Mouse (Mus musculus) myocyte (in vitro differentiated cells): ENCODE data around the gene Tmem123. TPM values are rescaled to one million over a fixed set of nuclear protein-coding genes. Genes with fewer than 3 reads are reported as not detected.

Experiments
- H3K27me3 ChIP-seq: one replicate; pipeline ENCODE4 v1.6.1; 2011; ENCODE audit not compliant: control insufficient read depth, insufficient read depth, insufficient read length
- H3K36me3 ChIP-seq: one replicate; pipeline ENCODE4 v1.6.1; 2011; ENCODE audit not compliant: control insufficient read depth, insufficient read depth
- H3K4me2 ChIP-seq: one replicate; pipeline ENCODE4 v1.6.1; 2011; ENCODE audit warnings: low read depth, control low read depth
- H3K4me3 ChIP-seq: one replicate; pipeline ENCODE4 v1.5.1; 2011; ENCODE audit warnings: mild to moderate bottlenecking, control low read depth, moderate library complexity
- H3K79me2 ChIP-seq: one replicate; pipeline ENCODE4 v1.6.1; 2011; ENCODE audit not compliant: control insufficient read depth, insufficient read depth
- H3ac ChIP-seq: one replicate; pipeline ENCODE4 v1.6.1; 2011; ENCODE audit not compliant: control insufficient read depth, insufficient read length
- CEBPB ChIP-seq: IDR thresholded peaks from 2 replicates; pipeline ENCODE4 v1.6.1; 2011; ENCODE audit warnings: mild to moderate bottlenecking, moderate library complexity; ENCODE audit not compliant: poor library complexity, insufficient read depth, severe bottlenecking
- E2F4 ChIP-seq: IDR thresholded peaks from one replicate; pipeline ENCODE4 v1.6.1; 2011; ENCODE audit warnings: mild to moderate bottlenecking, control low read depth, moderate library complexity; ENCODE audit not compliant: insufficient read depth
- MAX ChIP-seq: IDR thresholded peaks from one replicate; pipeline ENCODE4 v1.6.1; 2011; ENCODE audit warnings: low read depth, mild to moderate bottlenecking, control low read depth
- MYOD1 ChIP-seq, 3 experiments: IDR thresholded peaks; one replicate each; pipeline ENCODE4 v1.6.1; 2011; ENCODE audit warnings: control low read depth in 2 of 3, low read depth in 2 of 3, mild to moderate bottlenecking in 2 of 3, moderate library complexity in 1 of 3; ENCODE audit not compliant: insufficient read length in 2 of 3, control insufficient read depth in 1 of 3
- MYOG ChIP-seq, 3 experiments: IDR thresholded peaks; one replicate each; pipeline ENCODE4 v1.6.1; 2011; ENCODE audit warnings: control low read depth in 2 of 3, low read depth in 2 of 3, mild to moderate bottlenecking in 2 of 3; ENCODE audit not compliant: insufficient read length in 2 of 3, control insufficient read depth in 1 of 3, insufficient read depth in 1 of 3
- POLR2A ChIP-seq: IDR thresholded peaks from one replicate; pipeline ENCODE4 v1.6.1; 2011; ENCODE audit warnings: low read depth, mild to moderate bottlenecking, control low read depth, moderate library complexity; ENCODE audit not compliant: insufficient read length
- POLR2AphosphoS2 ChIP-seq: IDR thresholded peaks from one replicate; pipeline ENCODE4 v1.6.1; 2011; ENCODE audit warnings: low read depth, control low read depth; ENCODE audit not compliant: insufficient read length
- REST ChIP-seq: IDR thresholded peaks from one replicate; pipeline ENCODE4 v1.6.1; 2011; ENCODE audit warnings: mild to moderate bottlenecking, control low read depth, moderate library complexity; ENCODE audit not compliant: insufficient read depth, insufficient read length
- SRF ChIP-seq: IDR thresholded peaks from one replicate; pipeline ENCODE4 v1.6.1; 2011; ENCODE audit warnings: low read depth; ENCODE audit not compliant: control insufficient read depth, insufficient read length
- TCF12 ChIP-seq: IDR thresholded peaks from one replicate; pipeline ENCODE4 v1.6.1; 2011; ENCODE audit warnings: mild to moderate bottlenecking, control low read depth; ENCODE audit not compliant: poor library complexity, insufficient read depth, severe bottlenecking
- TCF3 ChIP-seq: IDR thresholded peaks from one replicate; pipeline ENCODE4 v1.6.1; 2011; ENCODE audit warnings: low read depth, control low read depth; ENCODE audit not compliant: insufficient read length
- USF1 ChIP-seq: IDR thresholded peaks from one replicate; pipeline ENCODE4 v1.6.1; 2011; ENCODE audit warnings: low read depth, mild to moderate bottlenecking, control low read depth, moderate library complexity
- polyA plus RNA-seq: library from polyadenylated mRNA; unstranded; fragments of >200 nt; fragmentation: generic; extraction: Trizol; gene quantifications from one replicate; pipeline ENCODE4 v1.2.1, GENCODE M21; 2012; ENCODE audit warnings: missing spikeins

The Tmem123 gene
- 60.9 TPM for polyA plus RNA-seq

DNA sequence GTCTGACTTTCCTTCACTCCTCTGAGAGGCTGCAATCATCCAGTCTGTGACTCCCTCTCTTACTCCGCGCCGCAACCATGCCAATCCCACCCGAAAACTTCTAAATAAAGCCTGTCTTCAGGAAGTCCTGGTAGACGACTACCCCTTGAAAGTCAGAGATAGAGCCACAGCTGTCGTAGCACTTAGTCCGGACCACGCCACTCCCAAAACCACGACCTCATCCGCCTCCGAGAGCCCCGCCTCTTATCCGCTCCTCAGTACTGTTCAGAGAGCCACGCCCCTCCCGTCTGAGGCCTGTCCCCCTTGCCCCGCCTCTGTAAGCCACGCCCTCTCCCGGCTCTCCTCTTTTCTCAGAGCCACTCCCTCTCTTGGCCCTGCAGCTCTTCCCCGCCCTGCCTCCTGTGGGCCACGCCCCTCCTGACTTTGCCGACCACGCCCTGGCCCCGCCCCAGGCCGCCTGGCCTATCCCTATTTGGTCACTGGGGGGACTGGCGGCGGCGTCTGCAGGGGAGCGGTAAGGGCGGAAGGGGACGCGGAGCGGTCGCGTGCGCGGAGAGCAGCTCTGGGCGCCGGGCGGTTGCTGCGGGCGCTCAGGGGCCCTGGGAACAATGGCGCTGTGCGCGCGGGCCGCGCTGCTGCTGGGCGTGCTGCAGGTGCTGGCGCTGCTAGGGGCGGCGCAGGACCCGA is at the start of gene Tmem123:
Gene Tmem123, plus strand, starts transcription at position 428 of the 687 bp plus-strand sequence.
- Histone ChIP-seq H3K4me2 (peak within 1 kb of the TSS; percentile 98), H3K4me3 (peak within 1 kb of the TSS; percentile 57), H3K36me3 (peaks cover 6% of the 10 kb centered on the region), H3K79me2 (peaks cover 35% of the 10 kb centered on the region), H3K27me3 (no peaks in the 10 kb centered on the region), H3ac (peak within 1 kb of the TSS; percentile 75)
- TF ChIP-seq TCF12 (peak; percentile 48), POLR2AphosphoS2 (peak; percentile 76), CEBPB (no peak), E2F4 (no peak), TCF3 (no peak), POLR2A (peak; percentile 84), USF1 (no peak), MAX (no peak), SRF (peak; percentile 93), MYOD1 (IDR thresholded peaks at IDR 0.05; ENCODE audit: control insufficient read depth in 1 of 3, insufficient read length in 2 of 3, low read depth in 2 of 3) (peak; percentile 64 to 90 (median 89)), REST (no peak), MYOG (IDR thresholded peaks at IDR 0.05; ENCODE audit: control insufficient read depth in 1 of 3, insufficient read depth in 1 of 3, insufficient read length in 2 of 3, low read depth in 2 of 3) (peak; percentile 41 to 88 (median 83))

DNA sequence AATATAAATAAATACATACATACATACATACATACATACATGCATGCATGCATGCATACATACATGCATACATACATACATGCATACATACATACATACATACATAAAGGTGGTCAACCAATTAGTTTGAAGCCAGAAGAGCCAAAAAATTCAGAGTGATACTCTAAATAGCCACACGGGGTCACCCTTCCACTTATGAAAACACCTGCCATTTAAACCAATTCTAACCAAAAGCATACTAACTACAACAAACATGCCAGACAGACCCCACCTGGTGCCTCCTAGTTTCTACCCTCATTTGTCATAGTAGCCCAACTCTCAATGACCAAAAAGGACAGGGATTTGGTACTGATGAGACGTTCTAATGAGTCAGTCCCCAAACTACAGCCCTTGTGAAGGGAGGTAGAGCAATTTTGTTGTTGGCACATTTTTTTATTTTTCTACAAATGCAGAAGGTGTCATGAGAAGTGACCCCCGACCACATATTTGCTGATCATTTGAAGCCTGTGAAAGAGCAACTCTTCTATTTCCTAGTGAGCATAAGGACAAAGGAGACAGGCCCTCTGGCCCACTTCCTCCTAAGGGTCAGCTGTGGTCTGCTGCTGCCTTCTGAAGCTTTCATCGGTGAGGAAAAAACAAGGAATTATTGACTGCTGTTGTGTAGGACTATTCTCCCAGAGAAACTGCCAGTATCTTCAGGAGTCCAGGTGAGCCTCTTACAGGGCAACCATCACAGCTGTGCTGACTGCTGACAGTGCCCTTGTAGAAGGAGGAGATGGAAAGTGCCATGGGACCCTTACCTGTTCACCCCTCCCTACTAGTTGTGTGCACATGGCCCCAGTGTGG is 49.6 kb upstream of the Tmem123 start:
- H3K36me3 ChIP-seq, result no peaks in the 10 kb centered on the region
- no peak overlapping the region for H3K4me3 ChIP-seq
- TF ChIP-seq USF1 (no peak), MAX (no peak)
- no peaks in the 10 kb centered on the region for H3K79me2 ChIP-seq
- H3K27me3 ChIP-seq, result peaks cover 4% of the 10 kb centered on the region
- H3K4me2 ChIP-seq, result no peak overlapping the region
- H3ac ChIP-seq, result no peak overlapping the region

DNA sequence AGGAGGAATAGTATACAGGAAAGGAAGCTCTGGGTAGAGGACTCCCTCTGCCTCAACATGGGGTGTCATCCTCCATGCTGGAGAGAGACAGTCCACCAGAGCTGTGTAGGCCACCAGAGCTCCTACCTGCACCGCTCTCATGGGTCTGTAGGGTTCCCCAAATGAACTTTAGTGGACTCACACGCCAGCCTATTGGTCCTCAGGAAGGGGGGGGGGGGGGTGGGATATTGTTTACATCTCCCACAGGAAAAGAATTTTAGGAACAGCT is 49.0 kb upstream of the Tmem123 start:
- Histone ChIP-seq H3K36me3 (no peaks in the 10 kb centered on the region), H3ac (no peak overlapping the region), H3K79me2 (no peaks in the 10 kb centered on the region), H3K4me3 (no peak overlapping the region), H3K4me2 (no peak overlapping the region), H3K27me3 (peaks cover 4% of the 10 kb centered on the region)
- TF ChIP-seq TCF12 (no peak), MYOD1 (IDR thresholded peaks at IDR 0.05; ENCODE audit: control insufficient read depth in 1 of 3, insufficient read length in 2 of 3, low read depth in 2 of 3) (no peak), TCF3 (no peak), E2F4 (no peak), USF1 (no peak), SRF (no peak)

DNA sequence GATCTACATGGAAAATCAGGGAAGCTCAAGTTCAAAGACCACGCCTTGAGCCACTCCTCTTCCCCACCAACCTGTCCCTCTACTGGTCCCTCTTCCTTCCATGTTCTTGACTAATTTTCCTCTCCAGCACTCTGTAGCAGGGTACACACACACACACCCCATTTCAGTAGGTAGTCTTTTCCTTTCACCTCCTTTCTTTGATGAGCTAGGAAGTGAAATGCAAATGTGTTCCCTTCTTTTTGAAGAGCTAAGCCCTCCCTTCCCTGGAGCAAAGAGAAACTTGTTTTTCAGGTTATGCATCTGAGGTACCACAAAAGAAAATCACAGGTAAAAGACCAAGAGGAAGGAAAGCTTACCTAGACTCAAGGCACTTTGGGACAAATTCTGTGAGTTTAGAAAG is 42.3 kb upstream of the Tmem123 start:
- H3K27me3 ChIP-seq, result peaks cover 4% of the 10 kb centered on the region
- H3K79me2 ChIP-seq, result no peaks in the 10 kb centered on the region
- no peak overlapping the region for H3K4me2 ChIP-seq
- no peak overlapping the region for H3K4me3 ChIP-seq
- no peak overlapping the region for H3ac ChIP-seq
- H3K36me3 ChIP-seq, result no peaks in the 10 kb centered on the region
- no peak for TF ChIP-seq POLR2AphosphoS2
- no peak for TF ChIP-seq SRF
- no peak for TF ChIP-seq TCF3
- TF ChIP-seq MAX, result no peak
- no peak for TF ChIP-seq REST
- no peak for TF ChIP-seq POLR2A
- TF ChIP-seq CEBPB, result no peak
- TF ChIP-seq MYOG (IDR thresholded peaks at IDR 0.05; ENCODE audit: control insufficient read depth in 1 of 3, insufficient read depth in 1 of 3, insufficient read length in 2 of 3, low read depth in 2 of 3), result no peak
- TF ChIP-seq MYOD1 (IDR thresholded peaks at IDR 0.05; ENCODE audit: control insufficient read depth in 1 of 3, insufficient read length in 2 of 3, low read depth in 2 of 3), result no peak
- TF ChIP-seq USF1, result no peak
- TF ChIP-seq TCF12, result no peak
- TF ChIP-seq E2F4, result no peak

DNA sequence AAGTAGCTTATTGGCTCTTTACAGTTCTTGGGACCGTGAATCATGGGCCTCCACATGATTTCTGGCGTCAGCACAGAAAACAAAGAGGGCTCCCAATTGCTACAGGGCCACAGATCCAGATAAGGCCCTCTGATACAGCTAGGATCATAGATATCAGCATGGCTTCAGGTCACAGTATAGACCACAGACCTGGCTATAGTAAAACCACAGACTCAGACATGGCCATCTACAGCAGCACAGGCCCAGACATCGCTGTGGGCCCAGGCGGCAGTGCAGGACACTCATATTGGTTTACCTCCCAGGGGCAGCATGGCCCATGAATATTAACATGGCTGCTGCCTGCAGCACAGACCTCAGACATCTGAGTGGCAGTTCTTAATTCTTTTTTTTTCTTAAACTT is 34.8 kb upstream of the Tmem123 start:
- no peak overlapping the region for H3K4me3 ChIP-seq
- TF ChIP-seq MYOD1 (IDR thresholded peaks at IDR 0.05; ENCODE audit: control insufficient read depth in 1 of 3, insufficient read length in 2 of 3, low read depth in 2 of 3), result no peak
- TF ChIP-seq TCF12, result no peak
- TF ChIP-seq POLR2A, result no peak
- TF ChIP-seq SRF, result no peak
- no peak for TF ChIP-seq TCF3
- TF ChIP-seq POLR2AphosphoS2, result no peak
- TF ChIP-seq MAX, result no peak
- no peak for TF ChIP-seq E2F4
- no peak for TF ChIP-seq REST
- TF ChIP-seq CEBPB, result no peak
- no peak for TF ChIP-seq MYOG (IDR thresholded peaks at IDR 0.05; ENCODE audit: control insufficient read depth in 1 of 3, insufficient read depth in 1 of 3, insufficient read length in 2 of 3, low read depth in 2 of 3)
- TF ChIP-seq USF1, result no peak
- H3K36me3 ChIP-seq, result no peaks in the 10 kb centered on the region
- H3K79me2 ChIP-seq, result no peaks in the 10 kb centered on the region
- no peaks in the 10 kb centered on the region for H3K27me3 ChIP-seq
- H3K4me2 ChIP-seq, result no peak overlapping the region
- no peak overlapping the region for H3ac ChIP-seq
